Mouse (Mus musculus) v-Abl transformed pro-B cells (cell line): Measurements from ENCODE around the gene Oaz3.

Experiments used
- in situ Hi-C, 2 experiments: fragments of 400-800 bp; cut with MboI; formaldehyde crosslinking; loops; one replicate each; pipeline ENCODE4 v1.15.1; 2025; ENCODE audit not compliant: unreplicated experiment in 2 of 2

Gene Oaz3

GRCm38 (mm10) chr3:94391001-94391400 lies 52.7 kb downstream of the Oaz3 start:
- in situ Hi-C loops: no loop called here

GRCm38 (mm10) chr3:94389420-94389819 lies 54.3 kb downstream of the Oaz3 start:
- in situ Hi-C loops: no loop called here

- in situ Hi-C loops: no loop called here
Measured at GRCm38 (mm10) chr3:94388047-94388446, 55.7 kb downstream of the Oaz3 start.

- in situ Hi-C loops: no loop called here
Measured at GRCm38 (mm10) chr3:94387391-94387790, 56.3 kb downstream of the Oaz3 start.

GRCm38 (mm10) chr3:94386671-94387070 lies 57.0 kb downstream of the Oaz3 start:
- in situ Hi-C loops: no loop called here

GRCm38 (mm10) chr3:94383476-94383875 lies 60.2 kb downstream of the Oaz3 start:
- in situ Hi-C loops: no loop called here
